Mouse (Mus musculus): ENCODE data around the gene Tbc1d8.

DNA sequence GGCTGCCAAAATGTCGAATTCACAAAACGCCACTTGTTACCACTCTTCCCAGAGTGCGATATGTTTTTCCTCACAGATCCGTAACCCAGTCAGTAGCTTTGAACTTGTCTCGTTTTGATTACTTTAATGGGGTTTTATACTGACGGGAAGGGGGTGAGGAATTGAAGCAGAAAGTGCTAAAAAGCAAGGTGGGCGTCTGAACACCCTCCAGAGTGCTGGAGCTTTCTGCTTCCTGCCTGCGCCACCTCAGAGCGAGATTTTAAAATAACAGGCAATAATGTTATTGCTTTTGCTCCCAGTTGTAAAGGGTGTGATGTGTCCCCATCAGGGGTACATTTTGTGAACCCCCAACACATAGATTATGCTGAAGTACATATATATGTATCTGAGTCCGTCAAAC lies 139.7 kb downstream of the Tbc1d8 start:
- no peak for TF ChIP-seq CTCF (IDR thresholded peaks at IDR 0.05)
- TF ChIP-seq EP300 (IDR thresholded peaks at IDR 0.05; ENCODE audit: insufficient read depth, low read depth, low read length), result no peak
- TF ChIP-seq POLR2A (IDR thresholded peaks at IDR 0.05; ENCODE audit: insufficient read depth, low read depth, low read length), result no peak

Data from heart, adult 2 months (tissue).